Mouse (Mus musculus) testis, postnatal 14 days (tissue): ENCODE measurements around the gene Cacng7.
A peak's percentile ranks its signal among the peaks of the same experiment; 100 is the strongest.
"Not testable (repeated sequence)": the region's sequence is repeated elsewhere in the genome, so short reads cannot be mapped to it uniquely, and the experiment has no call there.

Experiments used
- DNase-seq: peaks from one replicate; pipeline ENCODE4 v3.0.0; 2021; ENCODE audit warnings: low spot score

Cacng7 gene

DNA sequence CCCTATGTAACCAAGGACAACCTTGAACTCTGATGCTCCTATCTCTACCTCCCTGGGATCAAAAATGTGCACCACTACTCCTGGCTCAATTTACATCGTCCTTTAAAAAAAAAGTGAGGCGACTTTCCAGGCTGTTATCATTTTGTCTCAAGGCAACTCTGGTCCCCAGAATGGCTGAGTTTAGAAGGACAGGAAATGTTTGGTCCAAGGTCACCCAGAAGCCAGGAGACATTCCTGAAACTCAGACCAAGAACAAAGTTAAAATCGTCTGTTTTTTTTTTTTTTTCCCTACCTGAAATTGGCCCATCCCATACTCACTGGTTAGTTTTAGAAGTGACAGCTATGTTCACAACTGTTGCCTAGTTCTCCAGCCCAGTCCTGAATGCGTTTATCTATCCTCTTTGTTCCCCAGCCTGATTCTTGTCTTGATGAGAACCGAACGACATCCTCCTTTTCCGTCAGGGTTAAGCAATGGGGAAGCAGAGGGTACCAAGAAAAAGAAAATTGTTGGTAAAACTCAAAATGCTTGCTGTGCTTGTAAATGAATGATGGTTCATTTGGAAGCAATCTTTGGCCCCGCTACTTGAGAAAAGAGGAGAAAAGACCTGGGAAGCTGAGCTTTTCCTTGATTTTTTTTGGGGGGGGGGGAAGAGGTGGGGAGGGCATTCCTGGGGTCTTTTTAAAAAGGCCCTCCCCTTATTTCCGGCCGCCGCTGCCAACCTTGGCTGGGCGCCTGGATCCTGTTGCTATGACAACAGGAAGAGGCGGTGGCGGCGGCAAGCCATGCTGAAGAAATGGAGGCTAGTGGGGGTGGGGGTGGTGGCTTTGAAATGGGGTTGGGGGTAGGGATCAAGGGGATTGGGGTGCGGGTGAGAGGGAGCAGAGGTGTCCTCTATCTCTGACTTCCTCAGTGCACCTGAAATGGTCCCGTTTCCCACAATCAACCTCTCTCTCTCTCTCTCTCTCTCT is 57.0 kb downstream of the Cacng7 start:
- peak; percentile 42 for DNase-seq

DNA sequence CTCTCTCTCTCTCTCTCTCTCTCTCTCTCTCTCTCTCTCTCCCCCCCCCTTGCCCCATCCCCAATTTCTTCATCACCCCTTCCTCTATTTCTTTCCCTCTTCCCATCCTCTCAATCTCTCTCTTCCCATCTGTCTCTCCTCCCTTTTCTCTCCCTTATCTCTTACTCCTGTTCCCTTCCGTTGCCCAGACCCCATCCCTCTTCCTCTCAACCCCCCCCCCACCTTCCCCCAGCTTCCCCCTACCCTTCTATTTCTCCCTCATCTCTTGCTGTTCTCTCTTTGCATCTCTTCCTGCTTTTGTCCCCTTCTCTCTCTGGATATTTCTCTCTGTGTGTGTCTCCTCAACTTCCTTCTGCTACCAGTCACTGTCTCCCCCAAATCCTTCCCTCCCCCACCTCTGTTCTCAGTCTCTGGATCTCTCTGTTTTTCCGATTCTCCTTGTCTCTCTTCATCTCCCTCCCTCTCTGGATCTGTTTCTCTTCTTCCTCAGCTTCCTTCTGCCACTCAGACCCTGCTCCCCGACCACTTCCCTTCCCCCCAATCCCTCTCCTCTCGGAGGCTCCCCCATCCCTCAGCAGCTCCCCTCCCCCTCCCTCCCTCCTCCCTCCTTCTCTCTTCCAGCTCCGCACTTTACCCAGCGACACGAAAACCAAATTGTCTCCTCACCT is 57.8 kb downstream of the Cacng7 start, which contains the start of gene Cacng8:
TSS of gene Cacng8 (plus strand) at position 271 of the 668 bp plus-strand sequence.
- DNase-seq: no peak

DNA sequence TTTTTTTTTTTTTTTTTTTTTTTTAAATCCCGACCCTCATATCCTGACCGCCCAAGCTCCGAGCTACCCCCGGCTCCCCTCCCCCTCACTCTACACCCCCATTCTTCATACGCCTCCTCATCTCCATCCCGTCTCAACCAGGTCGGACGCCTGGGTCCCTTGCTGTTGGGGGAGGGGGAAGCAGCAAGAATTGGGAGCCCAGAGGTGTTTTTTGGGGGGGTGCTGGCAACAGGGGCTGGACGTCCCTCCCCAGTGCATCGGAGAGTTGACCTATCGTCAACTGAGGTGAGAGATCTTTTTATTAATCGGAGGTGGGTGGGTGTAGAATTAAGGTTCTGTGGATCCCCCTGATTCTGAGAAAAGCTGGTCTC is 58.3 kb downstream of the Cacng7 start:
- DNase-seq: no peak

DNA sequence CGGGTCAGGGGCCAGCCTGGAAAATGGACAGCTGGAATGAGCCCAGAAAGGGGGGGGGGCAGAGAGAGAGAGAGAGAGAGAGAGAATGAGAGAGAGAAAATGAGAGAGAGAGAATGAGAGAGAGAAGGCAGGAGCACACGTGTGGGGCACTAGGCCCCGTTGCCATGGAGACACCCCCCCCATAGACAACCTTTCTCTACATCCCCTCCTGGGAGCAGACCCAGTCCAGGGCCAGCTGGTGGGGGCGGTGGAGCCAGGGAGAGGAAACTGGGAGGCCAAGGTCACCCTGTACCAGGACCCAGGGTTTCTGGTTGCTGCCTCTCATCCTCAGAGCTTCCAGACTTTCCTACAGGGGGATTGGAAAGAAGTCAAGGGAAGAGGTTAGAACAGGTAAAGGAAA is 59.1 kb downstream of the Cacng7 start:
- no peak for DNase-seq

DNA sequence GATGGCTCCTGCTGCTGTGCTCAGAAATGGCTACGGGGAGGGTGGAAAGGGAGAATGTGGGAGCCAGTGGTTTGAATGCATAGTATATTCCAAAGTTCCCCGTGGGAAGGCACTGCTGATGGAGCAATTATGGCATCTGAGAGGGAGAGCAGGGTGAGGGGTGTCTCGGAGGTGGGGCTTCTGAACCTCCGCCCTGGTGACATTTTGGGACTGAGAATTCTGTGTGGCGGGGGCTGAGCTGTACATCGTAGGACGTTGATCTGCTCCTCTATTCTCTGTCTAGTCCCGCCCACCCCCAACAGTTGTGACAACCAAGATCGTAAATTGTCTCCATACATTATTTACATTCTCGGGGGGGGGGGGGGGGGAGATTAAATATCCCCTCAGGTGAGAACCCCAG is 64.6 kb downstream of the Cacng7 start:
- DNase-seq: no peak

DNA sequence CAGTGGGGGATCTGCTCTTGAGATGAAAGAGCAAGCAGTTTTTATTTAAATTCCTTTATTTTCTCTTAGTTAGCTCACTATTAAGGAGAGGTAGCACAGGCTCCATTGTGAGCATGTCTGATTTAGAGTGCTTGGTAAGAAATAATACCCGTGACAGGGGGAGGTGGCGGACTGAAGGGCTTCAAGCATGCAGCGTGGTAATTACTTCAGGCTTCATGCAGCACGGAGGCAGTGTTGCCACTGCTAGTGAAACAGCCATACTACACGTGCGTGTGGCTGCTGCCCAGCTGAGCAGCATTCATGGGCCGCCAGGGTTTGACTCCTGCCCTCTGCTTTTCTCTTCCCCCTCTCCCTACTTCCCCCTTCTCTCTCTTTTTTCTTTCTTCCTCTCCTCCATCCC is 65.0 kb downstream of the Cacng7 start:
- DNase-seq: no peak

DNA sequence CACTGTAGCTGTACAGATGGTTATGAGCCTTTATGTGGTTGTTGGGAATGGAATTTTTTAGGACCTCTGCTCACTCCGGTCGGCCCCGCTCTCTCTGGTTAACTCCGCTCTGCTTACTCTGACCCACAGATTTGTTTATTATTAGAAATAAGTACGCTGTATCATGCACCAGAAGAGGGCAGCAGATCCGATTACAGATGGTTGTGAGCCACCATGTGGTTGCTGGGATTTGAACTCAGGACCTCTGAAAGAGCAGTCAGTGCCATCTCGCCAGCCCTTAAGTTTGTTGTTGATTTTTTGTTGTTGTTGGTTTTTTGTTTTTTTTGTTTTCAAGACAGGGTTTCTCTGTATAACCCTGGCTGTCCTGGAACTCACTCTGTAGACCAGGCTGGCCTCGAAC is 65.6 kb downstream of the Cacng7 start:
- DNase-seq: not testable (repeated sequence)

DNA sequence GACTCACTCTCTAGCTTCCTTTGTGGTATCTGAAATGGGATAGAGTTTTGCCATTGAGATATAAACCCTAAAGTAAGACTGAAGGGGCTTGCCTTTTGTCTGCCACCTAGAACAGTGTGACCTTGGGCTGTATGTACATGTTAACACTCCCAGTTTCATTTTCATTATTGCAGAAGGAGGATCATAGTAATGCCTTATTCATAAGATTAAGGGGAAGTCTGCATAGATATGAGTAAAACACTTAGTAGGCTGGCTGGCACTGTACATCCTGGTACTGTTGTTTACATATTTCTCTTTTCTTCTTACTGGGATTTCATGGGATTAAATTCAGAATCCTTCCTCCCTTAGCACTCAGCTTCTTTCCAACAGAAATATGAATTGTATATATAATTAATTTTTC is 67.2 kb downstream of the Cacng7 start:
- no peak for DNase-seq

DNA sequence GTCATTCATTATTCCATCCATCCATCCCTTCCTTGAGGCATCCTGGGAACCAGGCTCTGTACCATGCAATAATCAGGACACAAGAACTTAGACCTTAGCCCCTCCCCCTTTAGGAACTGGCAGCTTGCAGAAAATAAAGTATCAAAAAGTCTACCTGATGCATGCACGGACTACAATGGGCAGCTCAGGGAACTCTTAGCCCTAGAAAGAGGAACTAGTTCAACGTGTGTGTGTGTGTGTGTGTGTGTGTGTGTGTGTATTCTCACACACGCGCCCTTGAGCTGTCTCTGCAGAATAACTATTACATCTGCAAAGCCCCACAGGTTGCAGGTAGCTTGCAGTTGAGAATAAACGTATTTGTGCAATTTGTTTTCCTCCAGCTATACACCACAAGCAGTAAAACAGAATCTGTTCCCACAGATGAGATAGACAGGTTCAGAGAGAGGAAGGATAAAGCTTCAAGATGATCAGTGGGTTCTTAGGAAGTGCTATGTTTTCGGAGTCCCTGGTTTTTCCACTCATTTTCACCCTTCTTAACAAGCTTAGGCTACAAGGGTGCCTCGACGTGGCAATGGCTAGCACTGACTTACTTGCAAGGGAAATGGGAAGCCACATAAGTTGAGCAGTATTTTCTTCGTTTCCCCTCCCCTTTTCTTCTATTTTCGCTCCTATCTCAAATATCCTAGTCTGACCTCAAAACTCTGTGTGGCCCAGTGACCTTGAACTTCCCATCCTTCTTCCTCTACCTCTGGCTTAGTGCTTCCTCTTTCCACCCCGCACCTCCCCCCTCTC is 77.2 kb downstream of the Cacng7 start:
- no peak for DNase-seq

DNA sequence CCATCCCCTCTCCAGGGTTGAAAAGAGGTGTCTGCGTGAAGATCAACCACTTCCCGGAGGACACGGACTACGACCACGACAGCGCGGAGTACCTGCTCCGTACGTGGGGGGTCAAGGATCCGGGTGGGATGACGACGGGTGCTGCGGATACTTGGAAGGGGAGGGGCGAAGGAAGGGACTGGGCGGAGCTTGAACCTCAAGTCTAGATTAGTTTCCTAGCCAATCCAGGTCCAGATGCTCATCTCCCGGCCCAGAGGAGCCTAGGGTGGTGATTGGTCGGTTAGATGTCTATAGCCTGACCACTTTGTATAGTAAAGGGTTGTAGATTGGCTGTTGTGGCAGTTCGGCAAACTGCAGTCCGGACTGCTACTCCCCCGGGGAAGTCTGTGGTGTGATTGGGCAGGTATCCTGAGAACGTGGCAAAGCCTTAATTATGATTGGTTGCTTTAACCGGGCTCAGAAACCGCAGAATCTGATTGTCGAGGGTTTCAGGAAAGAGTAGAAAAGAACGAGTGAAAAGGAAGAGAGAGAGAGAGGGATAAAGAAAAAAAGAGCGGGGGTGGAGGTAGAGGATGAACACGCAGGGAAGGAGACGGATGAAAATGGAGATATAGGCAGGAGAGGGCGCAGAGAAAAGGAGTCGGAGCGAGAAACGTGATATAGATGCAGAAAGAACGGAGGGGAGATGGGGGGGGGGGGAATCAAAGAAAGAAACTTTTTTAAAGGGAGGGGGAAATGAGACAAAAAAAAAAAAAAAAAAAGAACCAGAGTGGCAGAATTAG is 78.6 kb downstream of the Cacng7 start:
- DNase-seq: peak; percentile 76

DNA sequence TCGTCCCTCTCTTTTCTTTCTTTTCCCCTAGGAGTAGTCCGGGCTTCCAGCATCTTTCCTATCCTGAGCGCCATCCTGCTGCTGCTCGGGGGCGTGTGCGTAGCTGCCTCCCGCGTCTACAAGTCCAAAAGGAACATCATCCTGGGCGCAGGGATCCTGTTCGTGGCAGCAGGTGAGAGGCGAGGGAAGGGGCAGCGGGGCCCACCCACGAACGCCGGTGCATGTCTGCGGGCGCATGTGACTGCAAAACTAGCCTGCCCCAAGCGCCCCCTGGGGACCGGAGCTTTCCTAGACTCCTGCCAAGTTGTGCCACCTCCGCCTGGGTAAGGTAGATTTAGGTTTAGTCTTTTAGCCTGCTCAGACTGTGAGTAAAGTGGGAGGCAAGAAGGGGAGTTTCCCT is 79.3 kb downstream of the Cacng7 start:
- no peak for DNase-seq

DNA sequence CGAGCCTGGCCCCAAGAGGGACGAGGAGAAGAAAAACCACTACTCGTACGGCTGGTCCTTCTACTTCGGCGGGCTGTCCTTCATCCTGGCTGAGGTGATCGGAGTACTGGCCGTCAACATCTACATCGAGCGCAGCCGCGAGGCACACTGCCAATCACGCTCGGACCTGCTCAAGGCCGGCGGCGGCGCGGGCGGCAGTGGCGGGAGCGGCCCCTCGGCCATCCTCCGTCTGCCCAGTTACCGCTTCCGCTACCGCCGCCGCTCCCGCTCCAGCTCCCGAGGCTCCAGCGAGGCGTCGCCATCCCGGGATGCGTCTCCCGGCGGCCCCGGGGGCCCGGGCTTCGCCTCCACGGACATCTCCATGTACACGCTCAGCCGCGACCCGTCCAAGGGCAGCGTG is 82.1 kb downstream of the Cacng7 start:
- DNase-seq: peak; percentile 41

DNA sequence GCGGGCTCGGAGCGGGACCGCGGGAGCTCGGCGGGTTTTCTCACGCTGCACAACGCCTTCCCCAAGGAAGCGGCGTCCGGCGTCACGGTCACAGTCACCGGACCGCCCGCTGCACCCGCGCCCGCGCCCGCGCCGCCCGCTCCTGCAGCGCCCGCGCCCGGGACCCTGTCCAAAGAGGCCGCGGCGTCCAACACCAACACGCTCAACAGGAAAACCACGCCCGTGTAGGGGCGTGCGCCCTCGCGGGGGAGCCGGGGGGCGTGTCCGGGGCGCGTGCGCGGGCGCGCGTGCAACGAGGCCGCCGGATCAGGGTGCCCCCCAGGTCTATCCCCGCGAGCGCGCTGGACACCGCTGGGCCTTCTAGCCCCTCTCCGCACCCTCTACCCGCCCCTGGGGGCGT is 82.6 kb downstream of the Cacng7 start:
- DNase-seq: peak; percentile 69
